Mouse (Mus musculus) forebrain, postnatal 0 days (tissue): ENCODE data around the gene Rcor2. TPM values are rescaled to one million over a fixed set of nuclear protein-coding genes. Genes with fewer than 3 reads are reported as not detected.
A peak's percentile ranks its signal among the peaks of the same experiment; 100 is the strongest.

Source experiments
- ATAC-seq: fragments of 200-750 bp; cut with Nextera tagmentation; 2 replicates; pipeline ENCODE4 v1.8.0; 2017; ENCODE audit warnings: mild to moderate bottlenecking, moderate library complexity
- DNase-seq: peaks from one replicate; pipeline ENCODE4 v3.0.0-alpha.2; 2015
- H3K27ac ChIP-seq: fragments of 300-500 bp; sonication (generic); 2 replicates; pipeline ENCODE4 v1.5.1; 2014; ENCODE audit warnings: low read depth, mild to moderate bottlenecking, antibody characterized with exemption, low read length, moderate library complexity, mixed read lengths
- H3K27me3 ChIP-seq: fragments of 300-500 bp; sonication (generic); 2 replicates; pipeline ENCODE4 v1.6.1; 2014; ENCODE audit warnings: mild to moderate bottlenecking, low read length, mixed read lengths; ENCODE audit not compliant: insufficient read depth
- H3K36me3 ChIP-seq: fragments of 300-500 bp; sonication (generic); 2 replicates; pipeline ENCODE4 v1.6.1; 2014; ENCODE audit warnings: mild to moderate bottlenecking, moderate library complexity; ENCODE audit not compliant: insufficient read depth
- H3K4me1 ChIP-seq: fragments of 300-500 bp; sonication (generic); 2 replicates; pipeline ENCODE4 v1.6.1; 2014; ENCODE audit warnings: antibody characterized with exemption; ENCODE audit not compliant: insufficient read depth
- H3K4me2 ChIP-seq: fragments of 300-500 bp; sonication (generic); 2 replicates; pipeline ENCODE4 v1.6.1; 2014; ENCODE audit warnings: low read depth, mild to moderate bottlenecking, moderate library complexity
- H3K4me3 ChIP-seq: fragments of 300-500 bp; sonication (generic); 2 replicates; pipeline ENCODE4 v1.5.1; 2014; ENCODE audit warnings: low read depth, low read length, mixed read lengths
- H3K9ac ChIP-seq: fragments of 300-500 bp; sonication (generic); 2 replicates; pipeline ENCODE4 v1.6.1; 2014; ENCODE audit warnings: mild to moderate bottlenecking
- H3K9me3 ChIP-seq: fragments of 300-500 bp; sonication (generic); 2 replicates; pipeline ENCODE4 v1.6.1; 2016; ENCODE audit warnings: low read length
- CTCF ChIP-seq: sonication (generic); IDR thresholded peaks from 2 replicates; pipeline ENCODE4 v1.5.1; 2016; ENCODE audit warnings: antibody characterized with exemption, control low read depth, low read depth
- WGBS: fragments of 180-500 bp; shearing (Covaris S2); extraction: QIAGEN DNeasy Blood & Tissue Kit; methylation state at CpG from one replicate; pipeline ENCODE4 v1.1.7; 2014; 5-methylcytosine and 5-hydroxymethylcytosine counted together
- polyA plus RNA-seq: library from polyadenylated mRNA; unstranded; fragments of >200 nt; fragmentation: Nextera tagmentation; extraction: Ambion mirVana; gene quantifications from 2 replicates; pipeline ENCODE4 v1.2.1, GENCODE M21; 2015
- total RNA-seq: library from RNA; depleted of rRNA; stranded (reverse); fragments of >200 nt; gene quantifications from 2 replicates; pipeline ENCODE4 v1.2.3, GENCODE M21; 2014

Rcor2 gene
- total and polyA plus RNA-seq, 2 experiments from 2014 or later, result 13.7 to 49.6 TPM

DNA sequence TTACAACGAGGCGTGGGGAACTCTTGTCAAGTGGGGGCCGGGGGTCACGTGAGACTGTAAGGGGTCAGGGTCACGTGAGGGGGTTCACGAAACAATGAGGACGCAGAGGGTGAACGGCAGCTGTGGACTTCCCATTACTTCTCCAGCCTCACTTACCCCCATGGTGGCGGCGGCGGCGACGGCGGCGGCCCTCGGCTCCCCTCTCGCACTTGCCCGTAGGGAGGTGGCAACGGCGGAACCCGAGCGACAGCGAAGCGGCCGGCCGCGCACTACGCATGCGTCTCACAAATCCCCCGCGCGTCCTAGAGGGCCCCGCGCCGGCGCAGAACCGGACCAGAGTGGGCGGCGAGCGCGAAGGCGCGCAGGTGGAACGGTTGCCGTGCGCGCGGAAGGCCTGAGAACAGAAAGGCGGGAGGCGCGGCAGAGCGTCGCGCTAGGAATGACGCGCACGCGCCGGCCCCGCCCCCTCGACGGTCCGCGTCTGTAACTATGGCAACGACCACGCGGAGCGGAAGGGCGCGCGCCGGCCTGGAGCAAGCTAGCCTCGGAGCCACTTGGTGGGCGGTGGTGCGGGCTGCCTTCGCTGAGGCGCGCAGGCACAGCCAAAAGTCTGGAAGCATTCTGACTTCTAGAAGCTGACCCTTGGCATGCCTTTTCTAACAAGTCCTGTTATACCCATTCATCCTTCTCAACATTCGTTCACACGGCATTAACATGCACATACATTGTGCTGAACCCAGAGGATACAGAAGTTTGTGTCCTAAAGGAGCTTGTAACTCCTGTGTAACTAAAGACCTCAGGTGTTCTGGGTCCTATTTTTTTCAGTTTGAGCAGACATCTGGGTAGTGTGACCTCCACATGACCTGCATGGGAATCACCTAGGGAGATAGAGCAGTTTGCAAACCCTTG lies 26.1 kb upstream of the Rcor2 start, which contains the start of gene Naa40:
Gene Naa40, minus strand, starts transcription at position 402 of the 909 bp plus-strand sequence.
- WGBS, result 2% methylated on average over 80 of the region's 80 CpGs
- Histone ChIP-seq H3K36me3 (no peaks in the 10 kb centered on the region), H3K4me1 (peaks cover 6% of the 10 kb centered on the region; the same call in 1 of the 2 replicates), H3K27me3 (no peaks in the 10 kb centered on the region), H3K27ac (peak within 1 kb of the TSS; percentile 82), H3K9me3 (no peaks in the 10 kb centered on the region), H3K9ac (peak within 1 kb of the TSS; percentile 75), H3K4me3 (peak within 1 kb of the TSS; percentile 80), H3K4me2 (peak within 1 kb of the TSS; percentile 98)
- peak; percentile 98 for ATAC-seq
- TF ChIP-seq CTCF, result no peak
- DNase-seq, result peak; percentile 98

DNA sequence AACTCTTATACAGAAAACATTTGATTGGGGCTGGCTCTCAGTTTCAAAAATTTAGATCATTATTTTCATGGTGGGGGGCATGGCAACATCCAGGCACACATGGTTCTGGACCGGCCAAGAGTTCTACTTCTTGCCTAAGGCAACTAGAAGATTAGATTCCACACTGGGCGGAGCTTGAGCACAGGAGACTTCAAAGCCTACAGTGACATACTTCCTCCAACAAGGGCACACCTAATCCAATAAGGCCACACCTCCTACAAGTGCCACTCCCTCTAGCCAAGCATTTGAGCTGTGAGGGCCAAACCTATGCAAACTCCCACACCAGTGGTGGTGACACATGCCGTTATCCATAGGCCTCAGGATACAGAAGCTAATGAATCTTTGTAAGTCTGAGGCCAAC lies 21.1 kb upstream of the Rcor2 start:
- ATAC-seq (no peak), DNase-seq (no peak)
- Histone ChIP-seq H3K36me3 (no peaks in the 10 kb centered on the region), H3K4me1 (no peaks in the 10 kb centered on the region), H3K4me3 (no peak overlapping the region), H3K4me2 (no peak overlapping the region), H3K9me3 (no peaks in the 10 kb centered on the region), H3K27me3 (no peaks in the 10 kb centered on the region), H3K27ac (no peak overlapping the region), H3K9ac (no peak overlapping the region)
- no peak for TF ChIP-seq CTCF
- 84% methylated on average over 3 of the region's 3 CpGs for WGBS

- no peaks in the 10 kb centered on the region for H3K27me3 ChIP-seq
- H3K36me3 ChIP-seq, result no peaks in the 10 kb centered on the region
- WGBS, result 51% methylated on average over 5 of the region's 5 CpGs
- no peak overlapping the region for H3K4me3 ChIP-seq
- H3K9me3 ChIP-seq, result no peaks in the 10 kb centered on the region
- ATAC-seq (peak; percentile 18; the same call in 1 of the 2 replicates), DNase-seq (no peak)
- H3K9ac ChIP-seq, result no peak overlapping the region
- H3K27ac ChIP-seq, result no peak overlapping the region
- H3K4me2 ChIP-seq, result no peak overlapping the region
- no peaks in the 10 kb centered on the region for H3K4me1 ChIP-seq
- no peak for TF ChIP-seq CTCF
These were observed 9.2 kb upstream of the Rcor2 start for GRCm38 (mm10) chr19:7257881-7258280.

DNA sequence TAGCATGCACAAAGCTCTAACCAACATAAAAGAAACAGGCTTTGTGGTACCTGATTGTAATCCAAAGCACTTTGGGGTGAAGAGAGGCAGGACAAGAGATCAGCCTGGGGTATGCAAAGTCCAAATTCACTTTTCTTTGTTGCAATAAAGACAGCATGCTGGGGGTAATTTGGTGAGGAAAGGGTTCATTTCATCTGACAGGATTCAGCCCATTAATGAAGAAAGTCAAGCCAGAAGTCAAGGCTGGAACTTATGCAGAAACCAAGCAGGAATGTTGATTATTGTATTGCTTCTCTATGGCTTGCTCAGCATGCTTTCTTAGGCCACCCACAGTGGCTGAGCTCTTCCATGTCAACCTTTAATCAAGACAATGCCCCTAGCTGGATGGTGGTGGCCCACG lies 5.6 kb upstream of the Rcor2 start:
- DNase-seq, result no peak
- no peak overlapping the region for H3K4me3 ChIP-seq
- H3K27me3 ChIP-seq, result no peaks in the 10 kb centered on the region
- TF ChIP-seq CTCF, result no peak
- WGBS, result 83% methylated on average over 1 of the region's 1 CpGs
- peaks cover 11% of the 10 kb centered on the region for H3K4me1 ChIP-seq
- H3K9me3 ChIP-seq, result no peaks in the 10 kb centered on the region
- no peak for ATAC-seq
- H3K9ac ChIP-seq, result no peak overlapping the region
- H3K4me2 ChIP-seq, result no peak overlapping the region
- no peaks in the 10 kb centered on the region for H3K36me3 ChIP-seq
- no peak overlapping the region for H3K27ac ChIP-seq

DNA sequence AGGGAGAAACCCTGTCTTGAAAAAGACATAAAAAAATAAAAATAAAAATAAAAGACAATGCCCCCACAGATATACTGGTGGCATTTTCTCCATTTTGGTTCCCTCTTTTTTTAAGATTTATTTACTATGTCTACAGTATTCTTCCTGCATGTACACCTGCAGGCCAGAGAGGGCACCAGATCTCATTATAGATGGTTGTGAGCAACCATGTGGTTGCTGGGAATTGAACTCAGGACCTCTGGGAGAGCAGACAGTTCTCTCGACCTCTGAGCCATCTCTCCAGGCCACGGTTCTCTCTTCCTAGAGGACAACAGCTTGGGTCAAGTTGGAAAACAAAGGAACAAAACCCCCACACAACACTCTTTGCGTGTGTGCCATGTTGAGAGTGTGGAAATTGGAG lies 5.2 kb upstream of the Rcor2 start:
- H3K4me2 ChIP-seq, result no peak overlapping the region
- 98% methylated on average over 3 of the region's 3 CpGs for WGBS
- H3K36me3 ChIP-seq, result no peaks in the 10 kb centered on the region
- H3K4me3 ChIP-seq, result no peak overlapping the region
- peaks cover 16% of the 10 kb centered on the region for H3K4me1 ChIP-seq
- no peak for ATAC-seq
- H3K27me3 ChIP-seq, result no peaks in the 10 kb centered on the region
- no peak overlapping the region for H3K9ac ChIP-seq
- no peak for DNase-seq
- no peak for TF ChIP-seq CTCF
- no peak overlapping the region for H3K27ac ChIP-seq
- H3K9me3 ChIP-seq, result no peaks in the 10 kb centered on the region

- H3K9me3 ChIP-seq, result no peaks in the 10 kb centered on the region
- H3K4me3 ChIP-seq, result no peak overlapping the region
- no peaks in the 10 kb centered on the region for H3K36me3 ChIP-seq
- no peak for DNase-seq
- no peak for TF ChIP-seq CTCF
- H3K27me3 ChIP-seq, result no peaks in the 10 kb centered on the region
- 91% methylated on average over 1 of the region's 1 CpGs for WGBS
- H3K4me1 ChIP-seq, result peaks cover 22% of the 10 kb centered on the region
- H3K27ac ChIP-seq, result no peak overlapping the region
- ATAC-seq, result no peak
- H3K4me2 ChIP-seq, result no peak overlapping the region
- no peak overlapping the region for H3K9ac ChIP-seq
These were observed 4.5 kb upstream of the Rcor2 start for GRCm38 (mm10) chr19:7262592-7262991.

- DNase-seq, result peak; percentile 76
- Histone ChIP-seq H3K27ac (0 out of 2 replicates have a peak overlapping the region, but pooled peaks have one; percentile 95), H3K4me1 (peaks cover 24% of the 10 kb centered on the region), H3K9ac (no peak overlapping the region), H3K36me3 (no peaks in the 10 kb centered on the region), H3K4me3 (no peak overlapping the region), H3K9me3 (no peaks in the 10 kb centered on the region), H3K4me2 (no peak overlapping the region), H3K27me3 (no peaks in the 10 kb centered on the region)
- 11% methylated on average over 9 of the region's 9 CpGs for WGBS
- TF ChIP-seq CTCF, result peak; percentile 85
- no peak for ATAC-seq
These were observed 2.9 kb upstream of the Rcor2 start for GRCm38 (mm10) chr19:7264088-7264765.
